Mouse (Mus musculus) limb, embryonic 11.5 days (tissue): ENCODE results near the gene Vax2. TPM values are rescaled to one million over a fixed set of nuclear protein-coding genes. Genes with fewer than 3 reads are reported as not detected.

Experiments
- ATAC-seq: fragments of 200-750 bp; cut with Nextera tagmentation; 2 replicates; pipeline ENCODE4 v1.8.0; 2017; ENCODE audit warnings: low read depth; ENCODE audit not compliant: insufficient number of reproducible peaks, low FRiP score, low TSS enrichment
- DNase-seq: peaks from one replicate; pipeline ENCODE4 v3.0.0-alpha.2; 2015; ENCODE audit warnings: low spot score
- H3K27ac ChIP-seq: fragments of 300-500 bp; sonication (generic); replicated peaks from 2 replicates; pipeline ENCODE4 v1.5.1; 2014; ENCODE audit warnings: low read depth, mild to moderate bottlenecking, low read length
- H3K27me3 ChIP-seq: fragments of 300-500 bp; sonication (generic); 2 replicates; pipeline ENCODE4 v1.6.1; 2014; ENCODE audit warnings: mild to moderate bottlenecking, low read length, mixed read lengths; ENCODE audit not compliant: control insufficient read depth, insufficient read depth
- H3K36me3 ChIP-seq: fragments of 300-500 bp; sonication (generic); 2 replicates; pipeline ENCODE4 v1.6.1; 2014; ENCODE audit warnings: mild to moderate bottlenecking, low read length, moderate library complexity, mixed read lengths; ENCODE audit not compliant: control insufficient read depth, insufficient read depth
- H3K4me1 ChIP-seq: fragments of 300-500 bp; sonication (generic); 2 replicates; pipeline ENCODE4 v1.6.1; 2014; ENCODE audit warnings: low read length, mixed read lengths; ENCODE audit not compliant: control insufficient read depth, insufficient read depth
- H3K4me2 ChIP-seq: fragments of 300-500 bp; sonication (generic); 2 replicates; pipeline ENCODE4 v1.6.1; 2014; ENCODE audit warnings: low read depth, mild to moderate bottlenecking, moderate library complexity; ENCODE audit not compliant: severe bottlenecking
- H3K4me3 ChIP-seq: fragments of 300-500 bp; sonication (generic); 2 replicates; pipeline ENCODE4 v1.5.1; 2014; ENCODE audit warnings: low read depth, low read length
- H3K9ac ChIP-seq: fragments of 300-500 bp; sonication (generic); 2 replicates; pipeline ENCODE4 v1.6.1; 2014; ENCODE audit warnings: mild to moderate bottlenecking, low read length
- H3K9me3 ChIP-seq: fragments of 300-500 bp; sonication (generic); 2 replicates; pipeline ENCODE4 v1.6.1; 2016; ENCODE audit warnings: low read length; ENCODE audit not compliant: control insufficient read depth
- WGBS: fragments of 180-500 bp; shearing (Covaris S2); extraction: QIAGEN DNeasy Blood & Tissue Kit; methylation state at CpG from one replicate; pipeline ENCODE4 v1.1.7; 2014; 5-methylcytosine and 5-hydroxymethylcytosine counted together
- polyA plus RNA-seq: library from polyadenylated mRNA; unstranded; fragments of >200 nt; fragmentation: Nextera tagmentation; extraction: Ambion mirVana; gene quantifications from 2 replicates; pipeline ENCODE4 v1.2.1, GENCODE M21; 2014

Vax2 gene
- polyA plus RNA-seq, 1 experiment from 2014 or later, result 1.5 TPM

DNA sequence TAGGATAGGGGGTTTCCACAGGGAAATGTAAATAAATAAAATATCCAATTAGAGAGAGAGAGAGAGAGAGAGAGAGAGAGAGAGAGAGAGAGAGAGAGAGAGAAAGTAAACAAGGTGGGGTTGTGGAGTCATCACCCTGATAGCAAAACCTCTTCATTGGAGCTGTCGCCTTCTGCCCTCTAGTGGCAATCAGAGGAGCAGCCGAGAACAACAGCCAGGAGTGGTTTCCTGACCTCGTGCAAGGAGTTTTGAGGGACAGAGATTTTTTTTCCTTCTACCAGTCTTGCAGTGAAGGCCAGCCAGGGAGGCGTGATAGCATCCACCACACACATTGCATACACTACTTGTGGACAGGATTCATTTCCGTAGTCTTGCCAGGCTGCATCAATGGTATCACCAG lies 68.0 kb downstream of the Vax2 start:
- 8% methylated on average over 5 of the region's 5 CpGs for WGBS
- Histone ChIP-seq H3K9ac (no peak overlapping the region), H3K4me2 (no peak overlapping the region), H3K27me3 (no peaks in the 10 kb centered on the region), H3K4me3 (no peak overlapping the region), H3K27ac (no peak overlapping the region), H3K9me3 (no peaks in the 10 kb centered on the region), H3K36me3 (no peaks in the 10 kb centered on the region), H3K4me1 (peaks cover 9% of the 10 kb centered on the region)
- DNase-seq (peak; percentile 54), ATAC-seq (no peak)

- H3K4me1 ChIP-seq, result 0 out of 2 replicates have a peak, but pooled peaks cover under 1% of the 10 kb centered on the region
- no peak overlapping the region for H3K9ac ChIP-seq
- H3K4me2 ChIP-seq, result no peak overlapping the region
- H3K27me3 ChIP-seq, result no peaks in the 10 kb centered on the region
- no peaks in the 10 kb centered on the region for H3K36me3 ChIP-seq
- 81% methylated on average over 3 of the region's 3 CpGs for WGBS
- no peak overlapping the region for H3K27ac ChIP-seq
- ATAC-seq (no peak), DNase-seq (no peak)
- H3K4me3 ChIP-seq, result no peak overlapping the region
- no peaks in the 10 kb centered on the region for H3K9me3 ChIP-seq
These were observed 75.4 kb downstream of the Vax2 start for GRCm38 (mm10) chr6:83786426-83786825.

Other genes starting within 250 kb of the Vax2 start
- gene Dguok, start 204.3 kb upstream of the Vax2 start, polyA plus RNA-seq, result 64.7 and 67.5 TPM in 2 replicates
- gene Actg2, start 175.0 kb upstream of the Vax2 start, polyA plus RNA-seq, result 0.76 and 0.87 TPM in 2 replicates
- gene Stambp, start 138.5 kb upstream of the Vax2 start, polyA plus RNA-seq, result 18.4 and 19.1 TPM in 2 replicates
- gene Clec4f, start 55.1 kb upstream of the Vax2 start, polyA plus RNA-seq, result not detected in 2 replicates
- gene Cd207, start 33.4 kb upstream of the Vax2 start, polyA plus RNA-seq, result not detected in 2 replicates
- 0.27 TPM in 1 of 2 replicates, not detected in the other for gene Atp6v1b1, start 31.7 kb downstream of the Vax2 start, polyA plus RNA-seq
- gene Ankrd53, start 51.4 kb downstream of the Vax2 start, polyA plus RNA-seq, result 0.16 TPM in 1 of 2 replicates, not detected in the other
- 62.2 and 63.8 TPM in 2 replicates for gene Tex261, start 64.5 kb downstream of the Vax2 start, polyA plus RNA-seq
- gene Nagk, start 83.7 kb downstream of the Vax2 start, polyA plus RNA-seq, result 23.6 and 25.8 TPM in 2 replicates
- 18.5 and 24.1 TPM in 2 replicates for gene Paip2b, start 120.5 kb downstream of the Vax2 start, polyA plus RNA-seq
- 84.2 and 93.5 TPM in 2 replicates for gene Zfp638, start 155.8 kb downstream of the Vax2 start, polyA plus RNA-seq